Mouse (Mus musculus): ENCODE results near the gene Slc35e3.

Gene Slc35e3

GRCm38 (mm10) chr10:117776281-117777102, 30.3 kb upstream of the Slc35e3 start:
- DNase-seq (ENCODE audit: low read depth, low spot score): peak; percentile 97

- DNase-seq (ENCODE audit: low read depth, low spot score): peak; percentile 91
Observed at GRCm38 (mm10) chr10:117775401-117776144, 29.4 kb upstream of the Slc35e3 start.

- DNase-seq (ENCODE audit: low read depth, low spot score): no peak
Observed at GRCm38 (mm10) chr10:117774817-117775120, 28.6 kb upstream of the Slc35e3 start.

GRCm38 (mm10) chr10:117774011-117774816, 28.0 kb upstream of the Slc35e3 start:
- peak; percentile 95 for DNase-seq (ENCODE audit: low read depth, low spot score)

- DNase-seq (ENCODE audit: low read depth, low spot score): no peak
Observed at GRCm38 (mm10) chr10:117773106-117773720, 27.0 kb upstream of the Slc35e3 start.

- peak; percentile 96 for DNase-seq (ENCODE audit: low read depth, low spot score)
Observed at GRCm38 (mm10) chr10:117772364-117773105, 26.4 kb upstream of the Slc35e3 start.

- DNase-seq (ENCODE audit: low read depth, low spot score): peak; percentile 94
Observed at GRCm38 (mm10) chr10:117771131-117771510, 25.0 kb upstream of the Slc35e3 start.

- peak; percentile 95 for DNase-seq (ENCODE audit: low read depth, low spot score)
Observed at GRCm38 (mm10) chr10:117770286-117771130, 24.3 kb upstream of the Slc35e3 start.

GRCm38 (mm10) chr10:117769541-117770285, 23.5 kb upstream of the Slc35e3 start:
- DNase-seq (ENCODE audit: low read depth, low spot score): peak; percentile 90

- DNase-seq (ENCODE audit: low read depth, low spot score): no peak
Observed at GRCm38 (mm10) chr10:117768141-117768440, 21.9 kb upstream of the Slc35e3 start.

GRCm38 (mm10) chr10:117767286-117768140, 21.3 kb upstream of the Slc35e3 start:
- DNase-seq (ENCODE audit: low read depth, low spot score): peak; percentile 94

GRCm38 (mm10) chr10:117766896-117767160, 20.7 kb upstream of the Slc35e3 start:
- no peak for DNase-seq (ENCODE audit: low read depth, low spot score)

- peak; percentile 95 for DNase-seq (ENCODE audit: low read depth, low spot score)
Observed at GRCm38 (mm10) chr10:117766111-117766895, 20.1 kb upstream of the Slc35e3 start.

- DNase-seq (ENCODE audit: low read depth, low spot score): peak; percentile 95
Observed at GRCm38 (mm10) chr10:117765116-117765894, 19.1 kb upstream of the Slc35e3 start.

GRCm38 (mm10) chr10:117764598-117764997, 18.4 kb upstream of the Slc35e3 start:
- peak; percentile 96 for DNase-seq (ENCODE audit: low read depth, low spot score)

GRCm38 (mm10) chr10:117763588-117764190, 17.5 kb upstream of the Slc35e3 start:
- DNase-seq (ENCODE audit: low read depth, low spot score): peak; percentile 94

GRCm38 (mm10) chr10:117762966-117763365, 16.8 kb upstream of the Slc35e3 start:
- DNase-seq (ENCODE audit: low read depth, low spot score): peak; percentile 94

Data from 3T3-L1 (cell line).